8 mouse cellular contexts compared by ENCODE assay signal in the genomic region with DNA sequence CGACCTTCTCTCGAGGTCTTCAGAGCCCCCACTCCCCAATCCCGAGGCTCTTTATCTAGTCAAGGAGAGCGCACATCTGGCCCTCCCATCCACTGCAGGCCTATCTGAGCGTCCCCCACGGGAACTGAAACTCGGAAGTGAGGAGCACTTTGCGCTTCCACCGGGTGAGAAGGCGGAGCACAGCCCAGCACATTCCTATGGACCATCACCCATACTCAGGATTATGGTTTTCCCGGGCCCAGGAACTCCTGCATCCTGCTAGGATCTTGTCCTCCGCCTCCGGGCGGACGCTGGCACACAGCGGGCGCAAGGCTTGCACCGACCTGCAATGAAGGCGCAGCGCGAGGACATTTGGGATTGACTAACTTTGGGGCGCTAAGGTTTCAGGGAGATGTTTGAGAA. TPM values are rescaled to one million over a fixed set of nuclear protein-coding genes. Genes with fewer than 3 reads are reported as not detected.
DNase-seq lines count a peak whose midpoint lies in the region; ATAC-seq and TF ChIP-seq lines count a peak whose summit lies in the region.

No protein-coding gene starts in this region.

- TF ChIP-seq CTCF in testis, adult 2 months (IDR thresholded peaks at IDR 0.05; ENCODE audit: control insufficient read depth, insufficient read depth, insufficient replicate concordance, low read depth, low read length): no peak

- 3% methylated on average over 22 of the region's 22 CpGs for WGBS in forebrain, embryonic 16.5 days
- WGBS in limb, embryonic 11.5 days: 2% methylated on average over 22 of the region's 22 CpGs
- WGBS in midbrain, embryonic 16.5 days: 3% methylated on average over 22 of the region's 22 CpGs

- peak overlapping the region; percentile 97 for H3K4me2 ChIP-seq in forebrain, embryonic 16.5 days (ENCODE audit: low read length)
- peak overlapping the region; percentile 99 for H3K4me2 ChIP-seq in limb, embryonic 11.5 days (ENCODE audit: low read depth, severe bottlenecking)
- H3K4me2 ChIP-seq in midbrain, embryonic 16.5 days (ENCODE audit: low read length): peak overlapping the region; percentile 93

- no peak for TF ChIP-seq POLR2A in testis, adult 2 months (IDR thresholded peaks at IDR 0.05; ENCODE audit: control insufficient read depth, low read depth, low read length)

- H3K4me3 ChIP-seq in testis, adult 2 months (ENCODE audit: control insufficient read depth, low read depth, low read length): peak overlapping the region; percentile 60
- H3K4me3 ChIP-seq in forebrain, embryonic 16.5 days (replicated peaks; ENCODE audit: low read length): peak overlapping the region; percentile 70
- H3K4me3 ChIP-seq in limb, embryonic 11.5 days (ENCODE audit: low read depth, low read length): peak overlapping the region; percentile 60
- peak overlapping the region; percentile 70 for H3K4me3 ChIP-seq in midbrain, embryonic 16.5 days (ENCODE audit: low read depth, low read length)

- H3K27me3 ChIP-seq in testis, adult 2 months (ENCODE audit: control insufficient read depth, insufficient read depth, low read length): no peaks in the 10 kb centered on the region
- H3K27me3 ChIP-seq in forebrain, embryonic 16.5 days (replicated peaks; ENCODE audit: control insufficient read depth, insufficient read depth, low read length): 0 out of 2 replicates have a peak, but pooled peaks cover 3% of the 10 kb centered on the region
- peaks cover 21% of the 10 kb centered on the region for H3K27me3 ChIP-seq in limb, embryonic 11.5 days (ENCODE audit: control insufficient read depth, insufficient read depth, low read length)
- peaks cover 7% of the 10 kb centered on the region for H3K27me3 ChIP-seq in midbrain, embryonic 16.5 days (ENCODE audit: control insufficient read depth, insufficient read depth, low read depth, low read length)

- H3K4me1 ChIP-seq in testis, adult 2 months (ENCODE audit: control insufficient read depth, insufficient read depth, low read length): peaks cover 17% of the 10 kb centered on the region
- H3K4me1 ChIP-seq in forebrain, embryonic 16.5 days (replicated peaks; ENCODE audit: control insufficient read depth, insufficient read depth, low read length): peaks cover 23% of the 10 kb centered on the region
- peaks cover 4% of the 10 kb centered on the region; the same call in 1 of the 2 replicates for H3K4me1 ChIP-seq in limb, embryonic 11.5 days (ENCODE audit: control insufficient read depth, insufficient read depth, low read length)
- peaks cover 14% of the 10 kb centered on the region for H3K4me1 ChIP-seq in midbrain, embryonic 16.5 days (ENCODE audit: control insufficient read depth, insufficient read depth, low read length)

- ATAC-seq in forebrain, embryonic 16.5 days: no peak; the same call in 1 of the 2 replicates
- ATAC-seq in limb, embryonic 11.5 days (ENCODE audit: insufficient number of reproducible peaks, low FRiP score, low TSS enrichment, low read depth): peak; percentile 8; the same call in 1 of the 2 replicates
- ATAC-seq in midbrain, embryonic 16.5 days: peak; percentile 43

- peak overlapping the region; percentile 25; the same call in 1 of the 2 replicates for H3K9ac ChIP-seq in forebrain, embryonic 16.5 days (replicated peaks; ENCODE audit: low read depth, low read length)
- no peak overlapping the region for H3K9ac ChIP-seq in limb, embryonic 11.5 days (ENCODE audit: low read length)
- peak overlapping the region; percentile 39 for H3K9ac ChIP-seq in midbrain, embryonic 16.5 days (ENCODE audit: low read depth, low read length)

- no peaks in the 10 kb centered on the region for H3K36me3 ChIP-seq in testis, adult 2 months (ENCODE audit: control insufficient read depth, insufficient read depth, low read length)
- no peaks in the 10 kb centered on the region for H3K36me3 ChIP-seq in forebrain, embryonic 16.5 days (ENCODE audit: control insufficient read depth, insufficient read depth)
- H3K36me3 ChIP-seq in limb, embryonic 11.5 days (ENCODE audit: control insufficient read depth, insufficient read depth, low read length): no peaks in the 10 kb centered on the region
- no peaks in the 10 kb centered on the region for H3K36me3 ChIP-seq in midbrain, embryonic 16.5 days (ENCODE audit: control insufficient read depth, insufficient read depth, low read length)

- no peaks in the 10 kb centered on the region for H3K9me3 ChIP-seq in forebrain, embryonic 16.5 days (ENCODE audit: control insufficient read depth, low read length)
- H3K9me3 ChIP-seq in limb, embryonic 11.5 days (ENCODE audit: control insufficient read depth, low read length): no peaks in the 10 kb centered on the region
- no peaks in the 10 kb centered on the region for H3K9me3 ChIP-seq in midbrain, embryonic 16.5 days (replicated peaks; ENCODE audit: control insufficient read depth, low read length, poor library complexity, severe bottlenecking)

- peak overlapping the region; percentile 64 for H3K27ac ChIP-seq in testis, adult 2 months (ENCODE audit: control insufficient read depth, insufficient read depth, low read depth, low read length)
- H3K27ac ChIP-seq in forebrain, embryonic 16.5 days (ENCODE audit: low read length): peak overlapping the region; percentile 58
- H3K27ac ChIP-seq in limb, embryonic 11.5 days (replicated peaks; ENCODE audit: low read depth, low read length): no peak overlapping the region
- H3K27ac ChIP-seq in midbrain, embryonic 16.5 days (ENCODE audit: low read length): peak overlapping the region; percentile 70

- DNase-seq in testis, postnatal 10 days (ENCODE audit: low spot score): no peak
- no peak for DNase-seq in limb, embryonic 11.5 days (ENCODE audit: low spot score)
- no peak for DNase-seq in cerebellum, postnatal 36 days
- no peak for DNase-seq in urinary bladder, postnatal 36 days (ENCODE audit: low spot score in 2 of 2)
- DNase-seq in frontal cortex, adult 2 months (ENCODE audit: extremely low spot score in 1 of 2, low spot score in 1 of 2): no peak

RNA-seq across cellular contexts. Expression of gene Cyp46a1, which starts 0.7 kb away (rescaled TPM):
- polyA plus RNA-seq in testis, adult 2 months (2012; rRNA removed): 17.9 and 19.7 TPM in 2 replicates
- polyA plus RNA-seq in forebrain, embryonic 16.5 days (2015; fragmentation: Nextera tagmentation; extraction: Ambion mirVana): 23.8 and 28.4 TPM in 2 replicates
- polyA plus RNA-seq in limb, embryonic 11.5 days (2014; fragmentation: Nextera tagmentation; extraction: Ambion mirVana): 1.4 and 1.8 TPM in 2 replicates
- 28.1 and 36.2 TPM in 2 replicates for polyA plus RNA-seq in midbrain, embryonic 16.5 days (2015; fragmentation: Nextera tagmentation; extraction: Ambion mirVana)
- 377 and 384 TPM in 2 replicates for polyA plus RNA-seq in frontal cortex, adult 2 months (2012; rRNA removed)

RNA-seq across cellular contexts. Expression of gene Hhipl1, which starts 27.4 kb away (rescaled TPM):
- polyA plus RNA-seq in testis, adult 2 months (2012; rRNA removed): 0.82 and 1.0 TPM in 2 replicates
- polyA plus RNA-seq in forebrain, embryonic 16.5 days (2015; fragmentation: Nextera tagmentation; extraction: Ambion mirVana): 1.6 and 2.3 TPM in 2 replicates
- 0.09 and 0.32 TPM in 2 replicates for polyA plus RNA-seq in limb, embryonic 11.5 days (2014; fragmentation: Nextera tagmentation; extraction: Ambion mirVana)
- polyA plus RNA-seq in midbrain, embryonic 16.5 days (2015; fragmentation: Nextera tagmentation; extraction: Ambion mirVana): 2.7 and 2.9 TPM in 2 replicates
- polyA plus RNA-seq in frontal cortex, adult 2 months (2012; rRNA removed): 10.3 and 10.6 TPM in 2 replicates

RNA-seq across cellular contexts. Expression of gene Eml1, which starts 37.3 kb away (rescaled TPM):
- 3.8 and 4.0 TPM in 2 replicates for polyA plus RNA-seq in testis, adult 2 months (2012; rRNA removed)
- 86.7 and 88.4 TPM in 2 replicates for polyA plus RNA-seq in forebrain, embryonic 16.5 days (2015; fragmentation: Nextera tagmentation; extraction: Ambion mirVana)
- 47.6 and 52.9 TPM in 2 replicates for polyA plus RNA-seq in limb, embryonic 11.5 days (2014; fragmentation: Nextera tagmentation; extraction: Ambion mirVana)
- 47.6 and 57.4 TPM in 2 replicates for polyA plus RNA-seq in midbrain, embryonic 16.5 days (2015; fragmentation: Nextera tagmentation; extraction: Ambion mirVana)
- polyA plus RNA-seq in frontal cortex, adult 2 months (2012; rRNA removed): 49.3 and 57.7 TPM in 2 replicates

RNA-seq across cellular contexts. Expression of gene Ccdc85c, which starts 58.3 kb away (rescaled TPM):
- polyA plus RNA-seq in testis, adult 2 months (2012; rRNA removed): 22.6 and 27.9 TPM in 2 replicates
- 12.0 and 12.9 TPM in 2 replicates for polyA plus RNA-seq in forebrain, embryonic 16.5 days (2015; fragmentation: Nextera tagmentation; extraction: Ambion mirVana)
- polyA plus RNA-seq in limb, embryonic 11.5 days (2014; fragmentation: Nextera tagmentation; extraction: Ambion mirVana): 7.2 and 7.3 TPM in 2 replicates
- polyA plus RNA-seq in midbrain, embryonic 16.5 days (2015; fragmentation: Nextera tagmentation; extraction: Ambion mirVana): 13.2 and 13.5 TPM in 2 replicates
- polyA plus RNA-seq in frontal cortex, adult 2 months (2012; rRNA removed): 44.2 and 44.8 TPM in 2 replicates

Comparison
In these comparisons a context has a peak if more than half of its experiments do, and no peak if none do; other contexts are left out.
1. RNA of gene Cyp46a1, which starts 0.7 kb away (polyA plus RNA-seq): 377 to 384 TPM in frontal cortex, adult 2 months; 28.1 to 36.2 TPM in midbrain, embryonic 16.5 days, 23.8 to 28.4 TPM in forebrain, embryonic 16.5 days, 17.9 to 19.7 TPM in testis, adult 2 months and 1.4 to 1.8 TPM in limb, embryonic 11.5 days; every median in the first group is over 10 times any median in the second.
2. Peak in every context shown above with its lines, with median percentiles within 50 percentile points of each other: H3K4me3 ChIP-seq and H3K4me2 ChIP-seq.